Mouse (Mus musculus) CH12.LX (cell line): ENCODE results near the gene Myh8. TPM values are rescaled to one million over a fixed set of nuclear protein-coding genes. Genes with fewer than 3 reads are reported as not detected.

Source experiments
- DNase-seq: peaks from one replicate; pipeline ENCODE4 v3.0.0-alpha.2; 2013; ENCODE audit errors: extremely low read depth
- H3K27ac ChIP-seq: 2 replicates; pipeline ENCODE4 v1.5.1; 2012; ENCODE audit warnings: low read depth, mild to moderate bottlenecking, control low read depth, moderate library complexity; ENCODE audit not compliant: insufficient read depth
- H3K27me3 ChIP-seq: replicated peaks from 2 replicates; pipeline ENCODE3; 2012; ENCODE audit warnings: inconsistent platforms
- H3K36me3 ChIP-seq, 2 experiments: replicated peaks in 1 of 2; 2 replicates each; pipeline versions ENCODE3 to v1.6.1; 2012; ENCODE audit warnings: inconsistent platforms in 1 of 2, low read length in 1 of 2, mild to moderate bottlenecking in 1 of 2, mixed read lengths in 1 of 2, moderate library complexity in 1 of 2; ENCODE audit not compliant: control insufficient read depth in 1 of 2, insufficient read depth in 1 of 2
- H3K4me1 ChIP-seq, 2 experiments: 2 replicates each; pipeline ENCODE4 v1.6.1; 2012; ENCODE audit warnings: inconsistent platforms in 1 of 2, moderate library complexity in 1 of 2; ENCODE audit not compliant: insufficient read depth in 2 of 2, control insufficient read depth in 1 of 2
- H3K4me2 ChIP-seq: 2 replicates; pipeline ENCODE4 v1.6.1; 2012; ENCODE audit warnings: low read depth, mild to moderate bottlenecking, control low read depth; ENCODE audit not compliant: poor library complexity, insufficient read depth, severe bottlenecking
- H3K4me3 ChIP-seq, 3 experiments: fragments of 150-350 bp in 1 of 3; sonication (generic) in 1 of 3; replicated peaks in 1 of 3; 2 replicates each; pipeline versions ENCODE3 to v1.5.1; 2011 to 2012; ENCODE audit warnings: low read depth in 2 of 3, low read length in 2 of 3, mild to moderate bottlenecking in 2 of 3, moderate library complexity in 2 of 3, control low read depth in 1 of 3, improper control_type of control experiment in 1 of 3, inconsistent platforms in 1 of 3, mixed read lengths in 1 of 3; ENCODE audit not compliant: poor library complexity in 1 of 3
- H3K79me2 ChIP-seq: replicated peaks from 2 replicates; pipeline ENCODE4 v1.6.1; 2012; ENCODE audit warnings: mild to moderate bottlenecking, moderate library complexity; ENCODE audit not compliant: control insufficient read depth, poor library complexity, insufficient read depth, severe bottlenecking; ENCODE audit errors: extremely low read depth
- H3K9ac ChIP-seq: 2 replicates; pipeline ENCODE4 v1.6.1; 2012; ENCODE audit warnings: low read depth, mild to moderate bottlenecking, control low read depth, moderate library complexity; ENCODE audit not compliant: insufficient read depth
- H3K9me3 ChIP-seq: replicated peaks from 2 replicates; pipeline ENCODE3; 2012; ENCODE audit warnings: low read length, inconsistent platforms, mixed read lengths
- CHD1 ChIP-seq: IDR thresholded peaks from 2 replicates; pipeline ENCODE4 v1.6.1; 2012; ENCODE audit warnings: low read depth, low read length, improper control_type of control experiment, inconsistent platforms
- CHD2 ChIP-seq: IDR thresholded peaks from 2 replicates; pipeline ENCODE4 v1.6.1; 2011; ENCODE audit warnings: low read length, improper control_type of control experiment
- CTCF ChIP-seq, 2 experiments: IDR thresholded peaks in 1 of 2; conservative IDR thresholded peaks in 1 of 2; 2 replicates each; pipeline ENCODE4 v1.5.1; 2011 to 2012; ENCODE audit warnings: low read depth in 2 of 2, low read length in 2 of 2, improper control_type of control experiment in 1 of 2, inconsistent platforms in 1 of 2, mild to moderate bottlenecking in 1 of 2, moderate library complexity in 1 of 2
- E2F4 ChIP-seq: IDR thresholded peaks from 2 replicates; pipeline ENCODE4 v1.6.1; 2011; ENCODE audit warnings: low read depth, low read length, improper control_type of control experiment; ENCODE audit not compliant: insufficient replicate concordance
- ELF1 ChIP-seq: IDR thresholded peaks from 2 replicates; pipeline ENCODE4 v1.6.1; 2014; ENCODE audit warnings: low read depth, mild to moderate bottlenecking, inconsistent platforms, low read length, improper control_type of control experiment
- GABPA ChIP-seq: IDR thresholded peaks from 2 replicates; pipeline ENCODE4 v1.6.1; 2012; ENCODE audit warnings: low read depth, low read length, improper control_type of control experiment, inconsistent platforms; ENCODE audit not compliant: insufficient replicate concordance
- HCFC1 ChIP-seq: IDR thresholded peaks from 2 replicates; pipeline ENCODE4 v1.6.1; 2012; ENCODE audit warnings: low read depth, mild to moderate bottlenecking, inconsistent platforms, low read length, improper control_type of control experiment
- IRF4 ChIP-seq: IDR thresholded peaks from 2 replicates; pipeline ENCODE4 v1.6.1; 2014; ENCODE audit warnings: low read depth, mild to moderate bottlenecking, inconsistent platforms, low read length, improper control_type of control experiment
- KAT2A ChIP-seq: IDR thresholded peaks from 2 replicates; pipeline ENCODE4 v1.6.1; 2012; ENCODE audit warnings: low read length, improper control_type of control experiment, inconsistent platforms; ENCODE audit not compliant: insufficient replicate concordance
- MAZ ChIP-seq: IDR thresholded peaks from 2 replicates; pipeline ENCODE4 v1.6.1; 2012; ENCODE audit warnings: low read depth, mild to moderate bottlenecking, inconsistent platforms, low read length, improper control_type of control experiment, moderate library complexity
- MEF2A ChIP-seq: IDR thresholded peaks from 2 replicates; pipeline ENCODE4 v1.6.1; 2014; ENCODE audit warnings: low read depth, mild to moderate bottlenecking, inconsistent platforms, low read length, improper control_type of control experiment, borderline replicate concordance
- MYC ChIP-seq: IDR thresholded peaks from 2 replicates; pipeline ENCODE4 v1.6.1; 2011; ENCODE audit warnings: low read depth, mild to moderate bottlenecking, improper control_type of control experiment, low read length
- NELFE ChIP-seq: IDR thresholded peaks from 2 replicates; pipeline ENCODE4 v1.6.1; 2011; ENCODE audit warnings: low read depth, low read length, improper control_type of control experiment
- PAX5 ChIP-seq: IDR thresholded peaks from 2 replicates; pipeline ENCODE4 v1.6.1; 2012; ENCODE audit warnings: low read length, inconsistent platforms, mixed read lengths
- POLR2A ChIP-seq: IDR thresholded peaks from 2 replicates; pipeline ENCODE4 v1.6.1; 2011; ENCODE audit warnings: low read depth, mild to moderate bottlenecking, improper control_type of control experiment, low read length
- RCOR1 ChIP-seq: conservative IDR thresholded peaks from 2 replicates; pipeline ENCODE4 v1.6.1; 2012; ENCODE audit warnings: low read depth, mild to moderate bottlenecking, inconsistent platforms, low read length, improper control_type of control experiment
- SIN3A ChIP-seq: IDR thresholded peaks from 2 replicates; pipeline ENCODE4 v1.6.1; 2012; ENCODE audit warnings: low read length, improper control_type of control experiment, inconsistent platforms
- SMC3 ChIP-seq: IDR thresholded peaks from 2 replicates; pipeline ENCODE4 v1.6.1; 2011; ENCODE audit warnings: low read depth, low read length, improper control_type of control experiment
- TBP ChIP-seq: conservative IDR thresholded peaks from 2 replicates; pipeline ENCODE4 v1.6.1; 2011; ENCODE audit warnings: low read depth, low read length, improper control_type of control experiment
- UBTF ChIP-seq: IDR thresholded peaks from 2 replicates; pipeline ENCODE4 v1.6.1; 2012; ENCODE audit warnings: low read depth, mild to moderate bottlenecking, inconsistent platforms, low read length, improper control_type of control experiment, moderate library complexity
- ZMIZ1 ChIP-seq: IDR thresholded peaks from 2 replicates; pipeline ENCODE4 v1.6.1; 2012; ENCODE audit warnings: low read depth, mild to moderate bottlenecking, inconsistent platforms, low read length, improper control_type of control experiment
- ZNF384 ChIP-seq: IDR thresholded peaks from 2 replicates; pipeline ENCODE4 v1.6.1; 2012; ENCODE audit warnings: low read depth, low read length, improper control_type of control experiment, inconsistent platforms
- dilution Hi-C: fragments of 300-500 bp; cut with MboI; formaldehyde crosslinking; loops from 2 replicates; pipeline ENCODE4 v1.14.3; 2020; ENCODE audit warnings: low sequenced_read_pairs; ENCODE audit not compliant: extremely low pct_unique_long_range_greater_than_20kb, extremely low pct_ligation_motif_present
- in situ Hi-C: fragments of 300-500 bp; cut with MboI; formaldehyde crosslinking; loops from 3 replicates; pipeline ENCODE4 v1.14.3; 2019; ENCODE audit warnings: low sequenced_read_pairs, low pct_ligation_motif_present, low pct_unique_long_range_greater_than_20kb, mixed read lengths
- polyA plus RNA-seq: library from polyadenylated mRNA; unstranded; fragments of >175 nt; gene quantifications from 2 replicates; pipeline ENCODE4 v1.2.1, GENCODE M21; 2012; ENCODE audit warnings: low read depth; ENCODE audit not compliant: insufficient read length
- total RNA-seq, 2 experiments: library from RNA; depleted of rRNA; stranded (reverse); fragments of 300-350 nt in 1 of 2; fragments of >200 nt in 1 of 2; gene quantifications; 2 replicates each; pipeline ENCODE4 v1.2.3; 2012 to 2014

The Myh8 gene
- total and polyA plus RNA-seq, 3 experiments, result 0.04 TPM; not detected in 2

DNA sequence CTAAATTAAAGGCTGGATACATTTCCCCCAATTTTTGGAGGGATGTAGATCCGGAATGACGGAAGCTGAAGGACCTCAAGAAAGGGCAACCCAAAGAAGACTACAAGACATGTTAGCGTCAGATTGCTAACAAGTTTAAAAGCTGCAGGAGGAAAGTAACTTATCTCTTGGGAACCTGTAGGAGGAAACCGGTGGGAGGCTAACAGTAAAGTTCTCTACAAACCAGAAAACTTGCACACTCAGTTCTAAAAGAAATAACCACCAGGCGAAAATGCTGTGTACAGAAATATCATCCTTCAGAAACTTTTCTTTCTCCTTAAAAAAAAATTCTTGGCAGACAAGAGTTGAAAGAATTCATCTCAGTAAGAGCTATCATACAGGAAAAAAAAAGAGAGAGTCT, 47.8 kb upstream of the Myh8 start:
- TF ChIP-seq MAZ (no peak), ZNF384 (no peak), CHD2 (no peak), PAX5 (no peak), NELFE (no peak), POLR2A (no peak), IRF4 (no peak), SIN3A (no peak), CTCF (conservative IDR thresholded peaks at IDR 0.05 in 1 of 2, IDR thresholded peaks at IDR 0.05 in 1 of 2; ENCODE audit: low read depth in 2 of 2, low read length in 2 of 2) (no peak)
- dilution Hi-C loops, result no loop called here

GRCm38 (mm10) chr11:67229946-67230345, 47.0 kb upstream of the Myh8 start:
- H3K4me1 ChIP-seq, result peaks cover 4 to 21% of the 10 kb centered on the region in 2 experiments; a peak in 3 of 4 replicates
- dilution Hi-C loops, result no loop called here
- H3K27ac ChIP-seq, result no peak overlapping the region
- in situ Hi-C loops, result loop anchor here (5.0 to 10.0 kb wide), 2 partner anchors 65 to 118 kb away; no protein-coding TSS in a partner anchor
- H3K4me2 ChIP-seq, result no peak overlapping the region
- no peaks in the 10 kb centered on the region for H3K36me3 ChIP-seq
- H3K9me3 ChIP-seq, result peaks cover 5% of the 10 kb centered on the region
- no peak overlapping the region for H3K9ac ChIP-seq
- TF ChIP-seq ZMIZ1 (no peak), SMC3 (no peak), TBP (no peak), CHD1 (no peak), RCOR1 (no peak), ELF1 (no peak), KAT2A (no peak), E2F4 (no peak), GABPA (no peak), SIN3A (no peak), MEF2A (no peak), UBTF (no peak), MYC (no peak), HCFC1 (no peak)
- no peak overlapping the region for H3K4me3 ChIP-seq
- no peaks in the 10 kb centered on the region for H3K79me2 ChIP-seq
- no peaks in the 10 kb centered on the region for H3K27me3 ChIP-seq
- DNase-seq, result no peak

More for the DNA sequence above, 47.8 kb upstream of the Myh8 start:
- H3K4me2 ChIP-seq, result no peak overlapping the region
- H3K27ac ChIP-seq, result no peak overlapping the region
- no peak overlapping the region for H3K4me3 ChIP-seq
- peaks cover 4 to 21% of the 10 kb centered on the region in 2 experiments; a peak in 3 of 4 replicates for H3K4me1 ChIP-seq
- no peak overlapping the region for H3K9ac ChIP-seq
- in situ Hi-C loops, result loop anchor here (10.0 kb wide), 1 partner anchor 64 kb away; no protein-coding TSS in a partner anchor
- H3K9me3 ChIP-seq, result peaks cover 5% of the 10 kb centered on the region
- no peaks in the 10 kb centered on the region for H3K27me3 ChIP-seq
- DNase-seq, result no peak
- no peaks in the 10 kb centered on the region for H3K36me3 ChIP-seq
- H3K79me2 ChIP-seq, result no peaks in the 10 kb centered on the region
